Mouse (Mus musculus): ENCODE data around the gene Cdh1.

- TF ChIP-seq CTCF (IDR thresholded peaks at IDR 0.05; ENCODE audit: low read depth, low read length) (peak; percentile 99), POLR2A (IDR thresholded peaks at IDR 0.05; ENCODE audit: insufficient read depth, low read length) (no peak)
Observed at GRCm38 (mm10) chr8:106561097-106561865, 41.9 kb upstream of the Cdh1 start.

All from ES-Bruce4 (cell line).